Mouse (Mus musculus): ENCODE measurements around the gene P4htm. TPM values are rescaled to one million over a fixed set of nuclear protein-coding genes. Genes with fewer than 3 reads are reported as not detected.

P4htm gene
- polyA plus RNA-seq, 1 experiment, result 19.6 TPM

GRCm38 (mm10) chr9:108530954-108531353, 66.5 kb downstream of the P4htm start:
- TF ChIP-seq CTCF (IDR thresholded peaks at IDR 0.05; ENCODE audit: insufficient read depth, low read length) (no peak), POLR2A (IDR thresholded peaks at IDR 0.05; ENCODE audit: borderline replicate concordance, extremely low read depth, low read depth, low read length) (no peak)
- WGBS, result 77% methylated on average over 1 of the region's 1 CpGs
- no peak for DNase-seq
- Histone ChIP-seq H3K4me1 (ENCODE audit: control insufficient read depth, insufficient read depth, low read length) (no peaks in the 10 kb centered on the region), H3K4me3 (replicated peaks; ENCODE audit: extremely low read depth, low read depth, low read length) (no peak overlapping the region)

Other genes with a start within 250 kb of the P4htm start
- 59.4 and 75.6 TPM in 2 replicates for gene Usp4, start 249.8 kb downstream of the P4htm start, polyA plus RNA-seq (2012; rRNA removed)
- 0.58 and 0.66 TPM in 2 replicates for gene 1700102P08Rik, start 204.9 kb downstream of the P4htm start, polyA plus RNA-seq (2012; rRNA removed)
- gene Ccdc36, start 169.2 kb downstream of the P4htm start, polyA plus RNA-seq (2012; rRNA removed), result not detected in 2 replicates
- not detected in 2 replicates for gene BC048562, start 161.2 kb downstream of the P4htm start, polyA plus RNA-seq (2012; rRNA removed)
- 26.8 and 27.2 TPM in 2 replicates for gene Ccdc71, start 137.1 kb downstream of the P4htm start, polyA plus RNA-seq (2012; rRNA removed)
- 108 and 109 TPM in 2 replicates for gene Klhdc8b, start 136.1 kb downstream of the P4htm start, polyA plus RNA-seq (2012; rRNA removed)
- 189 and 231 TPM in 2 replicates for gene Lamb2, start 117.9 kb downstream of the P4htm start, polyA plus RNA-seq (2012; rRNA removed)
- gene Usp19, start 107.1 kb downstream of the P4htm start, polyA plus RNA-seq (2012; rRNA removed), result 134 and 161 TPM in 2 replicates
- gene Qars, start 90.0 kb downstream of the P4htm start, polyA plus RNA-seq (2012; rRNA removed), result 140 and 204 TPM in 2 replicates
- gene Qrich1, start 80.9 kb downstream of the P4htm start, polyA plus RNA-seq (2012; rRNA removed), result 64.4 and 76.6 TPM in 2 replicates
- 63.3 and 66.6 TPM in 2 replicates for gene Impdh2, start 37.4 kb downstream of the P4htm start, polyA plus RNA-seq (2012; rRNA removed)
- 45.5 and 46.3 TPM in 2 replicates for gene Ndufaf3, start 30.2 kb downstream of the P4htm start, polyA plus RNA-seq (2012; rRNA removed)
- gene Dalrd3, start 27.8 kb downstream of the P4htm start, polyA plus RNA-seq (2012; rRNA removed), result 183 and 199 TPM in 2 replicates
- 58.7 and 67.6 TPM in 2 replicates for gene Wdr6, start 18.9 kb downstream of the P4htm start, polyA plus RNA-seq (2012; rRNA removed)
- gene Arih2, start 51.7 kb upstream of the P4htm start, polyA plus RNA-seq (2012; rRNA removed), result 24.6 and 35.4 TPM in 2 replicates
- gene Slc25a20, start 64.4 kb upstream of the P4htm start, polyA plus RNA-seq (2012; rRNA removed), result 22.3 and 24.4 TPM in 2 replicates
- gene Prkar2a, start 91.6 kb upstream of the P4htm start, polyA plus RNA-seq (2012; rRNA removed), result 22.3 and 26.1 TPM in 2 replicates
- 66.1 and 69.4 TPM in 2 replicates for gene Ip6k2, start 186.1 kb upstream of the P4htm start, polyA plus RNA-seq (2012; rRNA removed)
- gene Nckipsd, start 210.7 kb upstream of the P4htm start, polyA plus RNA-seq (2012; rRNA removed), result 34.1 and 42.9 TPM in 2 replicates
- gene Celsr3, start 228.7 kb upstream of the P4htm start, polyA plus RNA-seq (2012; rRNA removed), result 0.71 and 0.73 TPM in 2 replicates

Measured in lung, adult 2 months (tissue).